Mouse (Mus musculus) forebrain, embryonic 15.5 days (tissue): ENCODE results near the gene Pogz. TPM values are rescaled to one million over a fixed set of nuclear protein-coding genes. Genes with fewer than 3 reads are reported as not detected.
A peak's percentile ranks its signal among the peaks of the same experiment; 100 is the strongest.
"Not testable (repeated sequence)": the region's sequence is repeated elsewhere in the genome, so short reads cannot be mapped to it uniquely, and the experiment has no call there.

Experiments
- ATAC-seq: fragments of 200-750 bp; cut with Nextera tagmentation; replicated peaks from 2 replicates; pipeline ENCODE4 v1.8.0; 2017; ENCODE audit warnings: mild to moderate bottlenecking, moderate TSS enrichment, moderate library complexity
- H3K27ac ChIP-seq: fragments of 300-500 bp; sonication (generic); replicated peaks from 2 replicates; pipeline ENCODE4 v1.5.1; 2015; ENCODE audit warnings: mild to moderate bottlenecking, inconsistent platforms
- H3K27me3 ChIP-seq: fragments of 300-500 bp; sonication (generic); 2 replicates; pipeline ENCODE4 v1.6.1; 2015; ENCODE audit warnings: inconsistent platforms
- H3K36me3 ChIP-seq: fragments of 300-500 bp; sonication (generic); 2 replicates; pipeline ENCODE4 v1.6.1; 2015; ENCODE audit warnings: mild to moderate bottlenecking, inconsistent platforms
- H3K4me1 ChIP-seq: fragments of 300-500 bp; sonication (generic); 2 replicates; pipeline ENCODE4 v1.6.1; 2015; ENCODE audit warnings: inconsistent platforms
- H3K4me2 ChIP-seq: fragments of 300-500 bp; sonication (generic); replicated peaks from 2 replicates; pipeline ENCODE4 v1.6.1; 2015; ENCODE audit warnings: mild to moderate bottlenecking, inconsistent platforms
- H3K4me3 ChIP-seq: fragments of 300-500 bp; sonication (generic); 2 replicates; pipeline ENCODE4 v1.5.1; 2015; ENCODE audit warnings: mild to moderate bottlenecking, inconsistent platforms
- H3K9ac ChIP-seq: fragments of 300-500 bp; sonication (generic); replicated peaks from 2 replicates; pipeline ENCODE4 v1.6.1; 2015; ENCODE audit warnings: mild to moderate bottlenecking, inconsistent platforms
- H3K9me3 ChIP-seq: fragments of 300-500 bp; sonication (generic); 2 replicates; pipeline ENCODE4 v1.6.1; 2016; ENCODE audit warnings: inconsistent platforms
- WGBS: fragments of 180-500 bp; shearing (Covaris S2); methylation state at CpG from one replicate; pipeline ENCODE4 v1.1.7; 2015; ENCODE audit warnings: mixed read lengths; 5-methylcytosine and 5-hydroxymethylcytosine counted together
- polyA plus RNA-seq: library from polyadenylated mRNA; unstranded; fragments of >200 nt; fragmentation: Nextera tagmentation; extraction: Ambion mirVana; gene quantifications from 2 replicates; pipeline ENCODE4 v1.2.1, GENCODE M21; 2015

Pogz gene
- polyA plus RNA-seq, 1 experiment from 2014 or later: 24.7 TPM

GRCm38 (mm10) chr3:94886316-94887224 is 49.2 kb downstream of the Pogz start, which contains the start of gene Psmb4:
Gene Psmb4, minus strand, starts transcription at chr3:94886961.
- peak within 1 kb of the TSS; percentile 83 for H3K9ac ChIP-seq
- H3K27me3 ChIP-seq: no peaks in the 10 kb centered on the region
- H3K4me1 ChIP-seq: peaks cover 19% of the 10 kb centered on the region
- peak; percentile 91 for ATAC-seq
- H3K4me2 ChIP-seq: peak within 1 kb of the TSS; percentile 71
- H3K9me3 ChIP-seq: no peaks in the 10 kb centered on the region
- peak within 1 kb of the TSS; percentile 77 for H3K27ac ChIP-seq
- H3K36me3 ChIP-seq: peaks cover 33% of the 10 kb centered on the region
- peak within 1 kb of the TSS; percentile 69 for H3K4me3 ChIP-seq
- WGBS: 1% methylated on average over 61 of the region's 61 CpGs

GRCm38 (mm10) chr3:94888595-94888994 is 51.2 kb downstream of the Pogz start:
- H3K36me3 ChIP-seq: peaks cover 15% of the 10 kb centered on the region
- H3K4me3 ChIP-seq: no peak overlapping the region
- no peaks in the 10 kb centered on the region for H3K27me3 ChIP-seq
- no peak overlapping the region for H3K9ac ChIP-seq
- no peak overlapping the region for H3K27ac ChIP-seq
- peaks cover 19% of the 10 kb centered on the region for H3K4me1 ChIP-seq
- ATAC-seq: no peak
- no peak overlapping the region for H3K4me2 ChIP-seq
- no peaks in the 10 kb centered on the region for H3K9me3 ChIP-seq

- Histone ChIP-seq H3K4me1 (no peaks in the 10 kb centered on the region), H3K36me3 (no peaks in the 10 kb centered on the region), H3K9ac (no peak overlapping the region), H3K4me2 (no peak overlapping the region), H3K27ac (no peak overlapping the region), H3K9me3 (no peaks in the 10 kb centered on the region), H3K4me3 (no peak overlapping the region), H3K27me3 (no peaks in the 10 kb centered on the region)
- no peak for ATAC-seq
- 72% methylated on average over 3 of the region's 3 CpGs for WGBS
Measured at GRCm38 (mm10) chr3:94894076-94894475, 56.7 kb downstream of the Pogz start.

GRCm38 (mm10) chr3:94902747-94903146 is 65.4 kb downstream of the Pogz start:
- H3K27ac ChIP-seq: no peak overlapping the region
- H3K9ac ChIP-seq: no peak overlapping the region
- ATAC-seq: no peak
- H3K4me3 ChIP-seq: no peak overlapping the region
- WGBS: 22% methylated on average over 7 of the region's 7 CpGs
- no peaks in the 10 kb centered on the region for H3K27me3 ChIP-seq
- no peaks in the 10 kb centered on the region for H3K9me3 ChIP-seq
- no peak overlapping the region for H3K4me2 ChIP-seq
- H3K4me1 ChIP-seq: no peaks in the 10 kb centered on the region
- H3K36me3 ChIP-seq: no peaks in the 10 kb centered on the region

GRCm38 (mm10) chr3:94904759-94905158 is 67.4 kb downstream of the Pogz start:
- not testable (repeated sequence) for H3K36me3 ChIP-seq, H3K4me1 ChIP-seq, H3K4me2 ChIP-seq, H3K9me3 ChIP-seq, H3K4me3 ChIP-seq, H3K27ac ChIP-seq, ATAC-seq, H3K9ac ChIP-seq, H3K27me3 ChIP-seq
- WGBS: 61% methylated on average over 3 of the region's 3 CpGs

GRCm38 (mm10) chr3:94906482-94906881 is 69.1 kb downstream of the Pogz start:
- Histone ChIP-seq H3K4me2 (no peak overlapping the region), H3K27me3 (no peaks in the 10 kb centered on the region), H3K36me3 (no peaks in the 10 kb centered on the region), H3K4me1 (no peaks in the 10 kb centered on the region), H3K4me3 (no peak overlapping the region), H3K9me3 (no peaks in the 10 kb centered on the region), H3K9ac (no peak overlapping the region), H3K27ac (no peak overlapping the region)
- ATAC-seq: no peak
- 60% methylated on average over 1 of the region's 1 CpGs for WGBS

GRCm38 (mm10) chr3:94911050-94911693 is 73.8 kb downstream of the Pogz start:
- Histone ChIP-seq H3K9me3 (no peaks in the 10 kb centered on the region), H3K4me1 (no peaks in the 10 kb centered on the region), H3K9ac (no peak overlapping the region), H3K27me3 (no peaks in the 10 kb centered on the region), H3K4me2 (no peak overlapping the region), H3K36me3 (no peaks in the 10 kb centered on the region), H3K27ac (no peak overlapping the region), H3K4me3 (no peak overlapping the region)
- no peak for ATAC-seq
- 83% methylated on average over 2 of the region's 2 CpGs for WGBS

GRCm38 (mm10) chr3:94913801-94914200 is 76.4 kb downstream of the Pogz start:
- H3K4me1 ChIP-seq: no peaks in the 10 kb centered on the region
- no peak overlapping the region for H3K9ac ChIP-seq
- no peaks in the 10 kb centered on the region for H3K27me3 ChIP-seq
- WGBS: 77% methylated on average over 5 of the region's 5 CpGs
- no peak overlapping the region for H3K27ac ChIP-seq
- H3K9me3 ChIP-seq: no peaks in the 10 kb centered on the region
- no peaks in the 10 kb centered on the region for H3K36me3 ChIP-seq
- no peak overlapping the region for H3K4me2 ChIP-seq
- H3K4me3 ChIP-seq: no peak overlapping the region
- no peak for ATAC-seq

- H3K36me3 ChIP-seq: no peaks in the 10 kb centered on the region
- H3K4me3 ChIP-seq: no peak overlapping the region
- no peak for ATAC-seq
- no peak overlapping the region for H3K4me2 ChIP-seq
- H3K9me3 ChIP-seq: no peaks in the 10 kb centered on the region
- H3K9ac ChIP-seq: no peak overlapping the region
- H3K4me1 ChIP-seq: no peaks in the 10 kb centered on the region
- H3K27me3 ChIP-seq: no peaks in the 10 kb centered on the region
- whole genome bisulfite sequencing: 75% methylated on average over 7 of the region's 7 CpGs
- no peak overlapping the region for H3K27ac ChIP-seq
Measured at GRCm38 (mm10) chr3:94915903-94916741, 78.8 kb downstream of the Pogz start.

- no peak for ATAC-seq
- H3K4me1 ChIP-seq: no peaks in the 10 kb centered on the region
- no peaks in the 10 kb centered on the region for H3K36me3 ChIP-seq
- WGBS: 49% methylated on average over 14 of the region's 14 CpGs
- H3K4me2 ChIP-seq: no peak overlapping the region
- no peak overlapping the region for H3K9ac ChIP-seq
- no peaks in the 10 kb centered on the region for H3K27me3 ChIP-seq
- no peaks in the 10 kb centered on the region for H3K9me3 ChIP-seq
- H3K27ac ChIP-seq: no peak overlapping the region
- no peak overlapping the region for H3K4me3 ChIP-seq
Measured at GRCm38 (mm10) chr3:94917816-94918361, 80.5 kb downstream of the Pogz start.

- ATAC-seq: no peak
- H3K4me1 ChIP-seq: no peaks in the 10 kb centered on the region
- H3K27ac ChIP-seq: no peak overlapping the region
- H3K27me3 ChIP-seq: no peaks in the 10 kb centered on the region; the same call in 1 of the 2 replicates
- H3K4me3 ChIP-seq: no peak overlapping the region
- 85% methylated on average over 4 of the region's 4 CpGs for WGBS
- no peaks in the 10 kb centered on the region for H3K36me3 ChIP-seq
- H3K9ac ChIP-seq: no peak overlapping the region
- H3K4me2 ChIP-seq: no peak overlapping the region
- H3K9me3 ChIP-seq: no peaks in the 10 kb centered on the region
Measured at GRCm38 (mm10) chr3:94918845-94919244, 81.5 kb downstream of the Pogz start.
